Mouse (Mus musculus): ENCODE results near the gene Mylk4.

Mylk4 gene

GRCm38 (mm10) chr13:32783816-32784215 lies at the start of gene Mylk4:
Mylk4 (minus strand) TSS chr13:32783954.
- no peak for DNase-seq (ENCODE audit: low read depth, low spot score)

GRCm38 (mm10) chr13:32833237-32833636 lies 49.5 kb upstream of the Mylk4 start:
- DNase-seq (ENCODE audit: low read depth, low spot score), result no peak

DNA sequence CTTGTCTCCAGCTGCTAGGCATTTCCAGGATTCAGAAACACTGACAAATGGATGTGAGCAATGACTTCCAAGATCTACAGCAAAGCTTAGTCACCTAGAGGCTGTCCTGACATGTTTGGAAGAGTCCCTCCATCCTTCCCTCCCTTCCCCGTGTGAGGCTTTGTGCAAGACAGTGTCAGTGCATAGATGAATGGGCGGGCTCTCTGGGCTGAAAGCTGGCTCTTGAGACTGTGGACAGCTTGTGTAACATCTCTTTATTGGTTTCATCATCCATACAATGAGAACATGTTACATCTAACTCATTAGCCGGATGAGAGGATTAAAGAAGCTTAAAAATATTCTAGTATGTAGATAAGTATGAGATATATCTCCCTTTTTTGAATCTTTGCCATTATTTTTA lies 49.0 kb upstream of the Mylk4 start:
- DNase-seq (ENCODE audit: low read depth, low spot score), result no peak

- DNase-seq (ENCODE audit: low read depth, low spot score), result no peak
Measured at GRCm38 (mm10) chr13:32831505-32832273, 47.9 kb upstream of the Mylk4 start.

GRCm38 (mm10) chr13:32828886-32829285 lies 45.1 kb upstream of the Mylk4 start:
- DNase-seq (ENCODE audit: low read depth, low spot score), result no peak

- DNase-seq (ENCODE audit: low read depth, low spot score), result peak; percentile 11
Measured at GRCm38 (mm10) chr13:32827951-32828350, 44.2 kb upstream of the Mylk4 start.

DNA sequence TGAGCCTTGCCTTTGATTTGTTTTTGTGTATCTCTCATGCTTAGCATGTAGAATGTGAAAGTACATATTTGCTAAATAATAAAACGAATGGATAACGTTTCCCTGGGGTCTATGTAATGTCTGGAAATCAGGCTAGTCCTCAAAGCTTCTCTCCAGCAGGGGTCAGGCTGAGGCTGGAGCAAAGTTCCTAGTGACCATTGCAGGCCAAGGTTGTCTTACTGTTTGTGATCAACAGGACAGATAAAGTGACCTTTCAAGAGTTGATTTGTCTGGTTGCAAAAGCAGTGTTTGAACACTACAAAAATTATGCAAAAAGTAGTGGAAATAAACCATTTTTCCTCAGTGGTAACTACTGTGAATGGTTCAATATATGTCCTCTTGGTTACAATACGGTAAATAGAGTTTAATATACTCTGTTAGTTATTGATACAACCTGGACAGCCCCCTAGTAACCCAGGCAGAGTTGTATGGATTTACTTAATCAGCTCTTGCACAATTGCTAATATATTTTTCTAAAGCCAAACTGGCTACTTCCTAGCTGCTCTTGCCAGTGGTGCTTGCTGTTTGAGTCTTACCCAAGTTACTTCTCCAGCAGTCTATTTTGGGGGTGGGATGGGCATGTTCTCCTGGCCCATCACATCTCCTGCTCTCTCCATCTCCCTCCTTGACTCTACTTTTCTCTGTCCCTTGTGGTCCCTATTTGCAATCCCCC lies 43.5 kb upstream of the Mylk4 start:
- no peak for DNase-seq (ENCODE audit: low read depth, low spot score)

- no peak for DNase-seq (ENCODE audit: low read depth, low spot score)
Measured at GRCm38 (mm10) chr13:32825546-32825945, 41.8 kb upstream of the Mylk4 start.

DNA sequence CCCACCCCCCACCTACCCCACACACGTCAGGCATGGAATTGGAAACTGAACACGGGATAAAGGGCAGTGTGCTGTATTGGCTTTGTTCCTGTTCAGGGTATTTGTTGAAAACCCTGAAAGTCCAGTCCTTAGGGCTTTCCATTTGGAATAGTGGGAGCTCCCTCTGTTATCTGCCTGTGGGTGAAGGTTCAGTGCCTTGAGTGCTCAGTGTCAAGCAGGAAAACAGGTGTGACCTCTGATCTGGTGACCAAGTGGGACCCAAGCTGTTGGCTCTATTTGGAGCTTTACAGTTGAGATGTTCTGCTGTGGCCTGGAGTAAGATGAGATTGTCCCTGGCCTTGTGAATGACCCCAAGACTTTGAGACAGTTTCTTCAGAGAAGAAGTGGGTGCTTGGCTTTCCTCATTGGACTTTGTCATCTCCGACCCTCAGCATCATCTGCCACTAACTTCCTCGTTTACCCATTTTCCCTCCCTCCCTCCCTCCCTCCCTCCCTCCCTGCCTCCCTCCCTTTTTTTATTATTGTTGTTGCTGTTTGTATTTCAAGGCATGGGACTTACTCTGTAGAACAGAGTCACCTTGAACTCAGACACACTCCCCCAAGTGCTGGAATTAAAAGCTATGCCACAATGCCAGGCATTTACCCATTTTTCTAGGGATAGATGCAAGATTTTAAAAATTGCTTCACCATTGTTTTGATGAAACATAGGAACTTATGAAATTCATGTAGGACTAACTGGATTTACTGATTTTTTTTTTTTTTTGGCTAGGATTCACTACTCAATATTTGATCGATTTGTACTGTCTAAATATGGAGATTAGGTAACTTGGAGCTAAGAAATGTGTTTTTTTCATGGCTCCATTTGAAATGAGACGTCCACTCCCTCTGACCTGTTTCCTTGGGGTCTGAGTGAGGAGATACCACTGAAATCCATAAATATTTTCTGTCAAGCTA lies 40.9 kb upstream of the Mylk4 start:
- DNase-seq (ENCODE audit: low read depth, low spot score), result no peak

GRCm38 (mm10) chr13:32823126-32823525 lies 39.4 kb upstream of the Mylk4 start:
- DNase-seq (ENCODE audit: low read depth, low spot score), result no peak

GRCm38 (mm10) chr13:32821671-32822070 lies 37.9 kb upstream of the Mylk4 start:
- DNase-seq (ENCODE audit: low read depth, low spot score), result no peak

DNA sequence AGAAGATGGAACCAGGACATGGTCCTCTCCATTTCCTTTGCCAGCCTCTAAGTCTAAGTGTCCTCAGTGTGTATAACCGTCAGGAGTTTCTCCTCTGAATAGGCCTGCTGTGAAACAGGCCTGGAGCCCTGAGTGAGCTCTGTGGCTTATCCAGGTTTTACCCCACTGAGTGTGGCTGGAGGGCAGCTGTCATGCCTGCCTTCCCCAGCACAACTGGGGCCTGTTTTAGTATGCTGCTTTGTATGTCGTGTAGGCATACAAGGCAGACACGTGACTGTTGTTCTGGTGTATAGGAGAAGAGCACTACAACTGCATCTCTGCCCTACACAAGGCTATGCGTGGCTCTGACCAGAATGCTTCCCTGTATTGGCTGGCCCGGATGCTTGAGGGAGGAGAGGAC lies 36.2 kb upstream of the Mylk4 start:
- no peak for DNase-seq (ENCODE audit: low read depth, low spot score)

DNA sequence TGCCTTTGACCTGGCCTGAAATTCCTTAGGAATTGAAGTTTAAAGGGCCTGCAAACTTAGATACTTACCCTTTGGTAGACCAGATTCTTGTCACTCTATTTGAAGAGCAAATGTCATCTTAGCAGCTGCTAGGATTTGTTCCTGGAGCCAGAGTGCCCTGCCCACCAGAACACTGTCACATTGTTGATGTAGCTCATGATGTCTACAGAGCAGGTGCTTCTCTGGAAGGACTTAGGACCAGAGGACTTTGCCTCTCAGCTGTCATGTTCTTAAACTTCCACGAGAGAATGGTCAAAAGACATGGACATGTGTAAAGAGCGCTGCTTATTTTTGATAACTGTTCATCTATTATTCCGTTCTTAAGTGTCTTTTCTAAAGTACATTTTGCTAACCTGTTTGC lies 35.5 kb upstream of the Mylk4 start:
- no peak for DNase-seq (ENCODE audit: low read depth, low spot score)

DNA sequence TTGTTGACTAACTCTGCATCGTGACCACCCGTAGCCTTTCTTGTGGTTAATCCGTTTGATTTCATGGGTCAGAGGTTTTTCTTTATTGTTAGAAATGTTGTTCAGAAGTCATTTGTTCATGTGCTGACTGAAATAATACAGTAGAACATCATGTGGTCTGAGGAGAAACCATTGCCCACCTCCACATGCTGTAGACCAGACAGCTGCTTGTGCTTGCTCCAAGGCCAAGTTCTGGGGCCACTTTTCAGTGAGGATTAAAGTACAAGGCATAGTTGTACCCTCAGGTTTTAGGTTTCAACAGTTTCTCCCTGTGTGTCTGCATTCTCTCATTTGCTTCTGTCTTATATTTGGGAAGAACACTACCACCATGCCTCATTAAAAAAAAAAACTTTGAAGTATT lies 23.9 kb upstream of the Mylk4 start:
- DNase-seq (ENCODE audit: low read depth, low spot score), result no peak

DNA sequence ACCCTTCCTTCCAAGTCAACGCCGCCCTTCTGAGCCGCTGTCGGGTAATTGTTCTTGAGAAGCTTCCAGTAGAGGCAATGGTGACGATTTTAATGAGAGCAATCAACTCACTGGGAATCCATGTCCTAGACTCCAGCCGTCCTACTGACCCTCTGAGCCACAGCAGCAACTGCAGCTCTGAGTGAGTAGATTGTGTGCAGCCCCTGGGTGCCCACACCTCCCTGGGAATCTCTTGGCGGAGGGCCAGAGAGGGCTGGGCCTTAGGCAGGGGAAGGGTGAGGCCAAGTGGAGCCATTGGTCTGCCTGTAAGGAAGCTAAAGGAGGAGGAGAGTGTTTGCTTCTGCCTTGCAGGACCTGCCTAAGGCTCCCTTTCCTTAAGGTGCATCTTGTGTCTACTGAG lies 23.1 kb upstream of the Mylk4 start:
- DNase-seq (ENCODE audit: low read depth, low spot score), result no peak

GRCm38 (mm10) chr13:32803701-32804345 lies 20.1 kb upstream of the Mylk4 start:
- DNase-seq (ENCODE audit: low read depth, low spot score), result no peak

DNA sequence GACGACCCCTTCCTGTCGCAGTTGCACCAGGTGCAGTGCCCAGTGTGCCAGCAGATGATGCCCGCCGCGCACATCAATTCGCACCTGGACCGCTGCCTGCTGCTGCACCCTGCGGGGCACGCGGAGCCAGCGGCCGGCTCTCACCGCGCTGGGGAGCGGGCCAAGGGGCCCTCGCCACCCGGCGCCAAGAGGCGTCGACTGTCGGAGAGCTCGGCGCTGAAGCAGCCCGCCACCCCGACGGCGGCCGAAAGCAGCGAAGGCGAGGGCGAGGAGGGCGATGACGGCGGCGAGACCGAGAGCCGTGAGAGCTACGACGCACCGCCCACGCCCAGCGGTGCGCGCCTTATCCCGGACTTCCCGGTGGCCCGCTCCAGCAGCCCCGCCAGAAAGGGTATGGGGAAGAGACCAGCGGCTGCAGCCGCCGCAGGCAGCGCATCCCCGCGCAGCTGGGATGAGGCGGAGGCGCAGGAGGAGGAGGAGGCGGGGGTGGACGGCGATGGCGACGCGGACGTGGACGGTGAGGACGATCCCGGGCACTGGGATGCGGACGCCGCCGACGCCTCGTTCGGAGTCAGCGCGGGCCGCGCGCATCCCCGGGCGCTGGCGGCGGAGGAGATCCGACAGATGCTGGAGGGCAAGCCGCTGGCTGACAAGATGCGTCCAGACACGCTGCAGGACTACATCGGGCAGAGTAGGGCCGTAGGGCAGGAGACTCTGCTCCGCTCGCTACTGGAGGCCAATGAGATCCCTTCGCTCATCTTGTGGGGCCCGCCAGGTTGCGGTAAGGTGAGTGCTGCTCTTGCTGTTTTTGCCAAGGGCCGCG lies 18.7 kb upstream of the Mylk4 start, which contains the start of gene D930007J09Rik:
D930007J09Rik (minus strand) TSS at position 591 of the 823 bp plus-strand sequence.
- DNase-seq (ENCODE audit: low read depth, low spot score), result no peak

- peak; percentile 97 for DNase-seq (ENCODE audit: low read depth, low spot score)
Measured at GRCm38 (mm10) chr13:32801693-32802221, 18.0 kb upstream of the Mylk4 start, which contains the start of gene Wrnip1. Wrnip1 (plus strand) TSS chr13:32802038.

DNA sequence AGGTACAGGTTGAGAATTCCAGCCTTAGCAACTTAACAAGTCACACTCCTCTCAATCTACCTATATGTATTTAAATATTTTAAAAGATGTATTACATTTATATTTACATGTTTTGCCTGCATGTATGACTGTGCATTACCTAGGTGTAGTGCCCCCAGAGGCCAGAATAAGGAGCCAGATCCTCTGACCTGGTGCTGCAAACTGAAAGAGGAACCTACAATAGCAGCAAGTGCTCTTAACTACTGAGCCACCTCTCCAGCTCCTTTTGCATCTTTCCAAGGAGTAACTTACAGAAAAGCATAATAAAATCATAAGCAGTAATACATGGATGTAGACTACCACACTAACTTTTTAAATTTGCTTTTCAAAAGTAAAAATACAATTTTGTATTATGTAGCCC lies 17.1 kb upstream of the Mylk4 start:
- no peak for DNase-seq (ENCODE audit: low read depth, low spot score)

- DNase-seq (ENCODE audit: low read depth, low spot score), result no peak
Measured at GRCm38 (mm10) chr13:32799131-32799530, 15.4 kb upstream of the Mylk4 start.
